In the genomic region with DNA sequence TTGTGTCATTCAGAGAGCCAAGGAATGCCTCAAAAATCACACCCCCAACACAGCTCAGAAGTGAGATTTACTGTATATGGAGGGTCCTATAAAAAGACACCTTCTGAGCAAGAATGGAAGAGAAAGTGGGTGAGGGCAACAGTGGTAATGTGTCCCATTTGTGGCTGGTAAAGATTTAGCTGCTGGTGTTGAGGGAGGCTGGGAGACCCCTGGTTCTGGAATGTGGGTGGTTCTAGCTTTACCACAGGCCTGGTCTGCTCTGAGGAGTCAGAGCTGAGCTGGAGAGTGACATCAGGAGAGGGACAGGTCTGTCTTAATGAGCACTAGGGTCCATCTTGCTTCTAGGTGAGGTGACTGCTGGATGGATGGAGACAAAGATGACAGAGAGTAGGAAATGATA, we compare ENCODE assay signal across 20 mouse cellular contexts. TPM values are rescaled to one million over a fixed set of nuclear protein-coding genes. Genes with fewer than 3 reads are reported as not detected.
"Had no signal": no experiment of that assay in that cellular context is flagged by ENCODE, and none has a peak within 500 bp of the region (broad histone marks: within the 10 kb centered on the region; RNA-seq: fewer than 3 reads in every experiment).

No protein-coding gene starts in this region.

RNA-seq across cellular contexts. Expression of a gene that starts 29.0 kb away (rescaled TPM):
- polyA plus RNA-seq: cerebellum, adult 2 months; cortical plate, adult 2 months; embryonic facial prominence, embryonic 10.5 days; embryonic facial prominence, embryonic 11.5 days; embryonic facial prominence, embryonic 12.5 days; embryonic facial prominence, embryonic 13.5 days; embryonic facial prominence, embryonic 14.5 days; embryonic facial prominence, embryonic 15.5 days; erythroblast, embryonic 14.5 days; forebrain, embryonic 10.5 days; forebrain, embryonic 12.5 days; forebrain, embryonic 13.5 days; forebrain, embryonic 14.5 days; forebrain, embryonic 15.5 days; forebrain, embryonic 16.5 days; forebrain, postnatal 0 days; heart, embryonic 10.5 days had no signal

RNA-seq across cellular contexts. Expression of a gene that starts 34.3 kb away (rescaled TPM):
- polyA plus RNA-seq: embryonic facial prominence, embryonic 10.5 days; embryonic facial prominence, embryonic 11.5 days; embryonic facial prominence, embryonic 12.5 days; embryonic facial prominence, embryonic 13.5 days; embryonic facial prominence, embryonic 14.5 days; erythroblast, embryonic 14.5 days; forebrain, embryonic 10.5 days; forebrain, embryonic 12.5 days; forebrain, embryonic 13.5 days; forebrain, embryonic 14.5 days; forebrain, embryonic 15.5 days; forebrain, postnatal 0 days; heart, adult 2 months; heart, embryonic 10.5 days had no signal

RNA-seq across cellular contexts. Expression of a gene that starts 36.7 kb away (rescaled TPM):
- polyA plus RNA-seq: cerebellum, adult 2 months; cortical plate, adult 2 months; embryonic facial prominence, embryonic 10.5 days; embryonic facial prominence, embryonic 11.5 days; embryonic facial prominence, embryonic 12.5 days; embryonic facial prominence, embryonic 13.5 days; embryonic facial prominence, embryonic 14.5 days; embryonic facial prominence, embryonic 15.5 days; forebrain, embryonic 10.5 days; forebrain, embryonic 12.5 days; forebrain, embryonic 13.5 days; forebrain, embryonic 14.5 days; forebrain, embryonic 15.5 days; forebrain, embryonic 16.5 days; forebrain, postnatal 0 days; frontal cortex, adult 2 months; gonadal fat pad, adult 2 months; heart, adult 2 months; heart, embryonic 10.5 days had no signal

RNA-seq across cellular contexts. Expression of a gene that starts 49.8 kb away (rescaled TPM):
- polyA plus RNA-seq: cerebellum, adult 2 months; cortical plate, adult 2 months; embryonic facial prominence, embryonic 10.5 days; embryonic facial prominence, embryonic 11.5 days; embryonic facial prominence, embryonic 12.5 days; embryonic facial prominence, embryonic 13.5 days; embryonic facial prominence, embryonic 14.5 days; embryonic facial prominence, embryonic 15.5 days; erythroblast, embryonic 14.5 days; forebrain, embryonic 10.5 days; forebrain, embryonic 12.5 days; forebrain, embryonic 13.5 days; forebrain, embryonic 14.5 days; forebrain, embryonic 15.5 days; forebrain, embryonic 16.5 days; forebrain, postnatal 0 days; frontal cortex, adult 2 months; gonadal fat pad, adult 2 months; heart, adult 2 months; heart, embryonic 10.5 days had no signal
